Mouse (Mus musculus) left cerebral cortex, postnatal 36 days (tissue): ENCODE measurements around the gene Gm10518. TPM values are rescaled to one million over a fixed set of nuclear protein-coding genes. Genes with fewer than 3 reads are reported as not detected.

ENCODE experiments used
- DNase-seq, 2 experiments: peaks; one replicate each; pipeline ENCODE4 v3.0.0; 2021 to 2022; ENCODE audit warnings: low spot score in 2 of 2, mixed read lengths in 1 of 2
- intact Hi-C: fragments of 180-260 bp; cut with DNase I; formaldehyde crosslinking; loops from one replicate; pipeline ENCODE4 v1.15.1; 2025
- total RNA-seq, 2 experiments: library from RNA; stranded (reverse); gene quantifications; 2 replicates each; pipeline ENCODE4 v1.2.3; 2021

The Gm10518 gene
- total RNA-seq, 2 experiments from 2014 or later, result not detected

DNA sequence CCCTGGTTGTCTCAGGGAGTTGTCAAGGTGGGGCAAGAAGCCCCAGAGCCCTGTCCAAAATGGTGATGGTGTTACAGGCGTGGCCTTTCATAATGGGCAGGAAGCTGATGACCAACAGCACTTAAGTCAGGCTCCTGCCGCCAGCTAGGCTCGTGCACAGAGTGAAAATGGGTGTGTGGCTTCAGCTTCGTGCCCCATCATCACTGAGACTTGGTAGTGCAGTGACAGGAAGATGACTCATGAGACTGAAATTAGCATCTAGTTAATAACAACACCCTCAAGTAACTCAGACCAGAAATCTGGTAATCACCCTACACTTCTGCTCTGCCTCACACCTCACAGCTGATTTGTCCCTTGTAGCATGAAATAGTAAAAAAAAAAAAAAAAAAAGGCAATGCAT lies 25.7 kb downstream of the Gm10518 start:
- DNase-seq, result no peak
- intact Hi-C loops, result no loop called here

DNA sequence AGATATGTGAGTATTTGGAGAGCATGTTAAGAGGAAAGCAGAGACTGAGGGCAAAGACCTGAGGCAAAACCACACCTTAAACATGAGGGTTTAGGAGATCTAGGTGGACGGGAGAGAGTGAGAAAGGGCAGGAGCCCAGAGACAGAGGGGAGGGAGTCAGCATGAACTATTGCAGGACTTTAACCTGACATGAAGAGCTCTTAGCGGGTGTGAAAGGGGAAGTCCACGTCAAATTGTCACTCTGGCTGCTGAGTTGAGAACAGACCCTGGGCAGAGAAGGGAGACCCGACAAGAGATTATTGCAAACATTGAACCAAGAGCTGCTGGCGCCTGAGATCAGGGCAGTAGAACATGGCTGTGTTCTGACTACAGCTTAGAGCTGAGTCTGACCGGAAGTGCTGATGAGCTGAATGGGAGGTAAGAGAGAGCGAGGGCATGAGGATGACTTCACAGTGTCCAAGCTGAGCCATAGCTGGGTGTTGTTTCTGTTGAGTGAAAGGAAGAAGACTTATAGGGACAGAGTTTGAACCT lies 29.6 kb downstream of the Gm10518 start:
- intact Hi-C loops, result no loop called here

DNA sequence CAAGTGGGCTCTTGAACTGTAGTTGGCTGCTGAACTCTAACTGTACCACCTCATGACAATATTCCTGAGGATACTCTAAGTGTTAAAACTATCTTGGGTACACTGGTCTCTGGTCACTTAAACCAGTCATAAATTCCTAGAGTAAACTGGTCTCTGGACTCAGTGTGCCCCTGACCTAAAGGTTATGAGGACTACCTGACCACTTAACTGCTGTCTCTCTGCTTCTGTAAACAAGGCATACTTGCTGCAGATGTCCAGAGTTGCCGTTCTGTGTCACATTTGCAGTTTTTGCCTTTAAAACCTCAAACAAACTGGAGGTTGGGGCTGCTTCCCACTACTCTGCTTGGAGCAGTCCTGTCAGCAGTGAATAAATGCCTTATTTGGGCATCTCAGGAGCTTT lies 30.4 kb downstream of the Gm10518 start:
- no peak for DNase-seq

More for the DNA sequence above, 29.6 kb downstream of the Gm10518 start:
- no peak for DNase-seq

DNA sequence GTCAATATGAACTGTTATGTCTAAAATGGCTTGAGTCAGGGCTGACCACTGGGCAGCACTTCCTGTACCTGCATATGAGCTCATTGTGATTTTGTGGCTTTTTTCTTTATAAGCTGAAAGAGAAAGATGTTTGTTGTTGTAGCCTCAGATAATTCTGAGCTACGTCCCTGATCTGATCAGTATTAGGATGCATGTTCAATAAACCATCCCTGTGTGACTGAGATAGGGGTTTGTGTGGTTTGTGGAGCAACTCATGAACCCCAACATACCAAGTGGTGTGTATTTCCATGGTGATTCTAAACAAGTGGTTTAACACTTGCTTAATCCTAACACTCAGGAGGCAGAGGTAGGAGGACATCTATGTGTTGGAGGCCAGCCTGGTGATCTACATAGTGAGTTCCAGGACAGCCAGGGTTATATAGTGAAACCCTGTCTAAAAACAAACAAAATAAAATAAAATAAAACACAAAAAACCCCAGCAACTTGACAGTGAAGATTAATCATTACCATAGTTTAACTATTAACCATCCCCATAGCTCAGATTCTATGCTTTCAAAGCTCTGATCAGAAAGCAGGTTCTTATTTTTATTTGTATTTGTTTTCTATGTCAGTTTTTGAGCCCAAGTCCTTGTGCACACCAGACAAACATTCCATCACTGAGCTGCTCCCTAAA lies 32.7 kb downstream of the Gm10518 start:
- intact Hi-C loops, result no loop called here
- DNase-seq, result no peak

More for the DNA sequence above, 30.4 kb downstream of the Gm10518 start:
- intact Hi-C loops, result no loop called here

DNA sequence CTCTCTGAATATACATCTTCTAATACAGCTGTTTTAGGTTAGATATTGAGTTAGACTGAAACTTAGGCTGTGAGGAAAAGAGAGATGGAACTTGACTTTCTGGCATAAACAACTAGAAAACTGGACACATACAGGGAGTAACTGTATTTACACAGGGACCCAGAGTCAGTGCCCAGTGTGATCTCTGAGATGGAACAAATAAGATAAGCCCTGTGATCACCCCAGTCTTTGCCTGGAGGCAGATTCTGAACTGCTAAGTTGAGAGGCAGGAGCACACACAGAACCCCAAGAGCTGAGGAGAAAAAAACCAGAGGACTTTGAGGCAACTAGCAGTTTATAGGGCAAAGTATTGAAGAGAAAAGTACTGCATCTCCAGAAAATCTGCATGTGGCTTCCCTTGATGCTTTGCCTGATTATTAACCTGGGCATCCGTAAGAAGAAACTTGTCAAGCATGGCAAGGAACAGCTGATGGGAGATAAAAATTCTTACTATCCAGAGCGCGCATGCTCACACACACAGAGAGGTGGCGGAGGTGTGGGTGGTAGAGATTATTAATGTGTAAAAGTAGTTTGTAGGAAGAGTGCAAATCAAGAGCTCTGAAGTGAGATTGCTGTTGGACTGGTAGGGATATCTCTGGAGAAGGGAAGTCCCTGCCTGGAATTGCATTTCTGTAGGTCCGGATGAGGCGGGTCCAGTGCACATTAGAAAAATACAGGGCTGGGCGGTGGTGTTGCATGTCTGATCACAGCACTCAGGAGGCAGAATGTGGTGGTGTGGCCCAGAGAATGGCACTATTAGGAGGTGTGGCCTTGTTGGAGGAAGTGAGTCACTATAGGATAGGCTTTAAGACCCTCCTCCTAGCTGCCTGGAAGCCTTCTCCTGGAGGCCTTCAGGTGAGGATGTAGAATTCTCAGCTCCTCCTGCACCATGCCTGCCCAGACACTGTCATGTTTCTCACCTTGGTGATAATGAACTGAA lies 33.5 kb downstream of the Gm10518 start:
- intact Hi-C loops, result no loop called here
- no peak for DNase-seq

DNA sequence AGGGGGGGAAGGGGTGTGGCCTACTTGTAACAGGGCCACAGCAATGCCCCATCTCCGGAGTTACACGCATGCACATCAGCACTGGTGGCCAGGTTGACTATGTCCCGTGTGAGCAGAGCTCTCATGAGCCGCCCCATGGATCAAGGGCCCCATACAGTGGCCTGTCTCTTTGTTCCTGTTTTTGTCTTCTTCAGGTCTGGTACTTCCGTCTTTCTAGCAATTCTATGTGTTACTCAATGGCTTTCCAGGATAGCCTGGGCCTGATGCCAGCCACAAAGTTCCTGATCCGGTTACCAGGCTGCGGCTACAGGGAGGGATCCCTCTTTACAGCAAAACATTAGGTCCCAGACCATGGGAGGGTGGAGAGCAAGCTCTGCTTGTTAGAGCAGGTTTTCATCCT lies 39.4 kb downstream of the Gm10518 start:
- DNase-seq, result no peak
- intact Hi-C loops, result loop anchor here (10.0 kb wide), 1 partner anchor 198 kb away; no protein-coding TSS in a partner anchor

DNA sequence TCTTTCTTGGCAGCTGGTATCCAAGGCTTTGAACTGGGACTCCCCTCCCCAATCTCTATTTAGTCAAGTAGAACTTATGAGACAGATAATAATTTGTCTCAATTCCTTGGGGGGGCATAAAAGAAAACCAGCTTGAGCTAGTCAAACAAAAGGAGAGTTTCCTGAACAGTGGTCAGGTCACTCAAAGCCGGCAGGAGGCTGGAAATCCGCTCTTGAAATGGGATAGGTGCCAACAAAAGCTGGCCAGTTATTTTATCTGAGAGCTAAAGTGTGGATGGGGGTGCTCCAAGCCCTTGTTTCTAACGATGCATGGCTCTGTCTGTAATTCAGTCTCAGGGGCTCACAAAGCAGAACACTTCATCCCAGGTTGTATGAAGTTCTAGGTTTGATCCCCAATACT lies 40.8 kb downstream of the Gm10518 start:
- intact Hi-C loops, result loop anchor here (10.0 kb wide), 1 partner anchor 199 kb away; no protein-coding TSS in a partner anchor
- no peak for DNase-seq

DNA sequence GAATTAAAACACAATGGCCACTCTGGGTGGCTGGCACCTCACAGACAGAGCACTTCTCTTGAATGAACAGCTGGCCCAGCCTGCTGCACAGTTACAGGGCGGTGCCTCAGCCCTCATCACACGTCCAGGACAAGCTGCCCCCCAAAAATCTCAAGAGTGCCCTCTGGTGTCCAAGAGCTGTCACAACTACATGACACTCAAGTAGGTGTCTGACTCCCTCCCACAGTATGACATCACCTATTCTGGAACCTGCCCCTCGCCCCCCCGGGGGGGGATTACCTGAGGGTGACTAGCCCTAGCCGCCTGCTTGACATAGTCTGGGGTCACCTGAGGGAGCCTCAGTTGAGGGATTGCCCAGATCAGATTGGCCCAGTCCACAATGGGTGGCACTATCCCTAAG lies 41.7 kb downstream of the Gm10518 start:
- intact Hi-C loops, result loop anchor here (5.0 to 10.0 kb wide), 3 partner anchors 43 to 367 kb away; partner anchors contain the start of genes Ahctf1 and Gm10518
- DNase-seq, result peak; percentile 20 to 37

DNA sequence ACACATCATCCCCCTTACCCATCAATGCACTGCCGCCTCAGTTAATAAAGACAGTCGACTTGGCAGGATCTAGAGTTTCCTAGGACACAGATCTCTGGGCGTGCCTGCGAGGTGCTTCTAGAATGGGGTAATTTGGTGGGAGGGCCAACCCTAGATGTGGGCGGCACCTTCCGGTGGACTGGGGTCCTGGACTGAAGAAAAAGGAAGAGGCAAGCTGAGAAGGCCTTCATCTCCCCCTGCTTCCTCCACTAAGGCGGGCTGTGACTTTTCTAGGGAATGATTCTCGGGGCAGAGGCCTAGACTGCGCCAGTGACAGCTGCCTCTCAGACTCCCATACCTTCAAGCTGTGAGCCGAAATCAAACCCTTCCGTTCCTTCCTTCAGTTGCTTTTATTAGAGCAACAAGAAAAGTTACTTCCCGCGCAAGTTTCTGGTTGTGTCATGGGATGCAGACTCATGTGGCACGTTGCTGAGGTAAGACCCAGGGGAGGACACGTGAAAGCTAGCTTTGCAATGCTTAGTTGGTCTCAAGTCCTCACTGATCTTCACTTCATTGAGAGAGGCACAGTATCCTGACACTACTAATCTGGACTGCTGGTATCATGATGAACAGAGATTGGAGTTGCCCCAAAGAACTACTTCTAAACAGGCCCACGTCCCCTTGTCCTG lies 42.8 kb downstream of the Gm10518 start:
- intact Hi-C loops, result loop anchor here (5.0 to 10.0 kb wide), 3 partner anchors 44 to 366 kb away; partner anchors contain the start of genes Ahctf1 and Gm10518
- no peak for DNase-seq

DNA sequence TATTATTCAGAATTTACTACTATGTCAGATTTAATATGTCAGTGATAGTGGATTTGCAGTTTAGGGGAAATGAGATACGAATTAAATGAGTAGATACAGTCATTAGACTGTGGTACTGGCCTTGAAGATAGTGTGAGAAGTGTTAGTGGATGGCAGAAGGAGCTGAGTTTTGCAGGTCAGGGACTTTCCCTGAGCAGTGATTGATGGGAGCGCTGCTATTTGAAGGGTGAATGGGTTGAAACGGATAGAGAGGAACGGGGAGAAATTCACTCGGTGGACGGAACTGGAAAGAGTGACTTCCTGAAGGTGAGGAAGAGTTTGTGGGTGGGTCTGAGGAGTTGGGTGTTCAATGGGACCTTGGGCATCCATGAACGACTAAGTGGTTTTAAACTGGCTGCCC lies 44.0 kb downstream of the Gm10518 start:
- intact Hi-C loops, result loop anchor here (5.0 to 10.0 kb wide), 3 partner anchors 45 to 365 kb away; partner anchors contain the start of genes Ahctf1 and Gm10518
- DNase-seq, result no peak

DNA sequence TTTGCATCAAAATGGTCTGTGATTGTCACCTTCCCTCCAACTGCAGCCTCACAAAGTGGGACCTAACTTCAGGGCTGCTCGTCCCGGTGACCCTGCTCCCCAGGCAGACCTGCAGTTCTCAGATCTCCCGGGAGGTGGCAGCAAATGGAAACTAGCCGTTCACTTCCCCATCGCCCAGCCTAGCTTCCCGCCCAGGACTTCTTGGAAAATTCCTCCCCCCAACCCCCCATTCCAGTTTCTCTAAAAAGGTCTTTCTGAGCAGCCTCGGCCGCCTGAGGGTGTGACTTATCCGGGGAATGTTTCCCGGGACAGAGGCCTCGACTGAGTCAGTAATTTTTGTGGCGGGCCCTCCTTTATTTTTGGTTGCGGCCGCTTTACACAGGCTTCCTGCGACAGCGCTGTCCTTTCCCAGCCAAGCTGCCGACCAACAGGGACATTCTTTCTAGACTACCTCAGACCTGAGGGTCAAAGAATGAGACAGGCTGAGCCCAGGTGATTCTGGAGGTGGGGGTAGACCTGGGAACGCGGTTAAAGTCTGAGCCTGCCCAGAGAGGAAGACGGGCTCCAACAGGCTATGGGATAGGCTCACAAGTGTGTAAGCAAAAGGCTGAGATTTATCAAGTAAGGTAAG lies 44.7 kb downstream of the Gm10518 start:
- peak; percentile 73 to 79 for DNase-seq
- intact Hi-C loops, result loop anchor here (5.0 to 10.0 kb wide), 3 partner anchors 46 to 364 kb away; partner anchors contain the start of genes Ahctf1 and Gm10518

DNA sequence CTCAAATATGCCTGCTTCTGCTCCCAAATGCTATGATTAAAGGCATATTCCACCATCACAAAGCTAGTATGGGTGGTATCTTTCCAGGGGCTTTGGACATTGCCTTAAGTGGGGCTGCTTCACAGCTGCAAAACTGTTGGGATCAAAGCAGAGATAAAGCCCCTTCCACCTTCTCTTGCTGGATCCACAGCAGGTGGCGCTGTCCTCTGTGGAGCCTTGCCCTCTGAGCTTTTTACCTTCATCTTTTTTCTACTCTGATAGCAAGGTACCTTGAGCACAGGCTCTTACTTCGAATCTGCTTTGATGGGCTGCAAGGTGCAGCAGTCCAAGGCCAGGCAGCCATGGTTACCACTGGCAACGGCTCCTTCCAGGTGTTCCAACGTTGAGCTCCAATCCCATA lies 50.2 kb downstream of the Gm10518 start:
- DNase-seq, result no peak

More for the DNA sequence above, 50.2 kb downstream of the Gm10518 start:
- intact Hi-C loops, result no loop called here

Other genes with a start within 250 kb of the Gm10518 start
- gene Sccpdh, start 135.2 kb upstream of the Gm10518 start, total RNA-seq, result 10 to 100 TPM; 54.5 to 63.2 TPM
- gene Kif28, start 58.1 kb upstream of the Gm10518 start, total RNA-seq, result under 1 TPM in 1 of 2 experiments, not detected in 1; 0.25 TPM
- 10 to 100 TPM; 26.2 to 45.3 TPM for gene Ahctf1, start 304 bp downstream of the Gm10518 start, total RNA-seq
- 100 to 1,000 TPM; 231 to 266 TPM for gene Cdc42bpa, start 157.1 kb downstream of the Gm10518 start, total RNA-seq